Mouse (Mus musculus) embryonic facial prominence, embryonic 15.5 days (tissue): ENCODE results near the gene Tlr12. TPM values are rescaled to one million over a fixed set of nuclear protein-coding genes. Genes with fewer than 3 reads are reported as not detected.
"Not testable (repeated sequence)": the region's sequence is repeated elsewhere in the genome, so short reads cannot be mapped to it uniquely, and the experiment has no call there.

Experiments
- ATAC-seq: fragments of 200-750 bp; cut with Nextera tagmentation; 2 replicates; pipeline ENCODE4 v1.8.0; 2017; ENCODE audit warnings: low read depth, moderate TSS enrichment; ENCODE audit not compliant: insufficient number of reproducible peaks, low FRiP score, low TSS enrichment
- H3K27ac ChIP-seq: fragments of 300-500 bp; sonication (generic); replicated peaks from 2 replicates; pipeline ENCODE4 v1.5.1; 2015; ENCODE audit warnings: mild to moderate bottlenecking, inconsistent platforms
- H3K27me3 ChIP-seq: fragments of 300-500 bp; sonication (generic); 2 replicates; pipeline ENCODE4 v1.6.1; 2015; ENCODE audit warnings: inconsistent platforms
- H3K36me3 ChIP-seq: fragments of 300-500 bp; sonication (generic); 2 replicates; pipeline ENCODE4 v1.6.1; 2015; ENCODE audit warnings: mild to moderate bottlenecking, inconsistent platforms
- H3K4me1 ChIP-seq: fragments of 300-500 bp; sonication (generic); 2 replicates; pipeline ENCODE4 v1.6.1; 2015; ENCODE audit warnings: inconsistent platforms
- H3K4me2 ChIP-seq: fragments of 300-500 bp; sonication (generic); replicated peaks from 2 replicates; pipeline ENCODE4 v1.6.1; 2015; ENCODE audit warnings: mild to moderate bottlenecking, inconsistent platforms
- H3K4me3 ChIP-seq: fragments of 300-500 bp; sonication (generic); replicated peaks from 2 replicates; pipeline ENCODE4 v1.5.1; 2015; ENCODE audit warnings: mild to moderate bottlenecking, inconsistent platforms
- H3K9ac ChIP-seq: fragments of 300-500 bp; sonication (generic); 2 replicates; pipeline ENCODE4 v1.6.1; 2015; ENCODE audit warnings: inconsistent platforms
- H3K9me3 ChIP-seq: fragments of 300-500 bp; sonication (generic); replicated peaks from 2 replicates; pipeline ENCODE4 v1.6.1; 2016; ENCODE audit warnings: inconsistent platforms
- WGBS: fragments of 180-500 bp; shearing (Covaris S2); methylation state at CpG from one replicate; pipeline ENCODE4 v1.1.7; 2015; 5-methylcytosine and 5-hydroxymethylcytosine counted together
- polyA plus RNA-seq: library from polyadenylated mRNA; unstranded; fragments of >200 nt; fragmentation: Nextera tagmentation; extraction: Ambion mirVana; gene quantifications from 2 replicates; pipeline ENCODE4 v1.2.1, GENCODE M21; 2015

Tlr12 gene
- 0.45 and 0.71 TPM in 2 replicates for polyA plus RNA-seq

DNA sequence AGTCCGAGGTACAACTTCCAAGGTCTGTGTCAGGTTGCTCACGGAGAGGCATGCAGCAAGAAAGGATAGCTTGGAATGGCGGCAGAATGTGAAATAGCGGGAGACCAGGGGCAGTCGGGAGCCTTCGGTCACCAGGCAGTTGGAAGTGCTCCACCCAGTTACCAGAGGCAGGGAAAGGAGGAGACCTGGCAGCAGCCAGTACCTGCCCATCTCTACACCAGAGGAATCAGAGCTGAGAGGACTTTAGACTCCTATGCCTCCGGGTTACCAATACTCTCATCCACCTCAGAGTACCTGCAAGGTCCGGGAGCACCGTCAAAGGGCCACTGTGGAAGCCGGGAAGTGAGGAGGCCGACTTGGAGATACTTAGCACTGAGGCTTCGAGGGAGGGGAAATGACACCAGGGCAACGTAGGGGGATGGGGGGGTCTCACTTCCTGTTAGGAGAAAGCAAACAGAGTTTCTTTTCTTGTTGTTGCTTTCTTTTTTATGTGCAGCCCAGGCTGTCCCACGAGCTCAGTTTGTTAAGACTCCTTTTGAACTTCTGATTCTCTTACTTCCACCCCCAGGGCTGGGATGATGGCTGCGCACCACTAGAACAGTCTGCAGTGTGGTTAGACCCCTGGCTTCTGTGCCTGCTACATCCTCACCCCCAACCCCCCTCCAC is at the start of gene Tlr12:
Gene Tlr12 (minus strand): TSS at position 374 of the 666 bp plus-strand sequence.
- ATAC-seq, result no peak
- no peak within 1 kb of the TSS for H3K9ac ChIP-seq
- 51% methylated on average over 15 of the region's 15 CpGs for WGBS
- H3K4me1 ChIP-seq, result peaks cover 19% of the 10 kb centered on the region; the same call in 1 of the 2 replicates
- peaks cover 9% of the 10 kb centered on the region; the same call in 1 of the 2 replicates for H3K27me3 ChIP-seq
- no peak within 1 kb of the TSS for H3K4me2 ChIP-seq
- H3K9me3 ChIP-seq, result no peaks in the 10 kb centered on the region
- H3K36me3 ChIP-seq, result no peaks in the 10 kb centered on the region
- H3K4me3 ChIP-seq, result no peak within 1 kb of the TSS
- H3K27ac ChIP-seq, result no peak within 1 kb of the TSS; the same call in 1 of the 2 replicates

- H3K4me2 ChIP-seq, H3K9me3 ChIP-seq, H3K36me3 ChIP-seq, H3K4me3 ChIP-seq, H3K9ac ChIP-seq, ATAC-seq, H3K27ac ChIP-seq, H3K27me3 ChIP-seq: not testable (repeated sequence)
- 56% methylated on average over 4 of the region's 4 CpGs for WGBS
- H3K4me1 ChIP-seq, result peaks cover 13% of the 10 kb centered on the region
Measured at GRCm38 (mm10) chr4:128667195-128667594, 48.8 kb upstream of the Tlr12 start.

DNA sequence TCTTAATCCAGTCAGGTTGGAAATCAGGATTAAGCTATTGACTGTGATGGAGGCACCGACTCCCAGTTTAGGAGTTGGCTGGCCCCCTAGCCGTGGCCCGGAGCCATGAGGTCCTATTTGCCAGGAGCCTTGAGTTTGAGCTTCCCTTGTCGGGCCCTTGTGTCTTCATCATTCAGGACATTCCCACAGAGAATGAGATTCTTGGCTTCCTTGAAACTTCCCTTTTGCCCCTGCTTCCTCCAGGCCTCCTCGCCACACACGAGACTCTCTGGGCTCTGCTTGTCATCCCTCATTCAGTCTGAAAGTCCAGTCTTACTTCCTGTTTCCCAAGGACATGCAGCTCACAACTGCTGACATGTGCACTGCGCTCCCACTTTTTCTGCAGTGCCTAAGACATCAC is 47.9 kb upstream of the Tlr12 start:
- WGBS, result 65% methylated on average over 7 of the region's 7 CpGs
- not testable (repeated sequence) for ATAC-seq, H3K9me3 ChIP-seq, H3K27me3 ChIP-seq, H3K4me3 ChIP-seq, H3K36me3 ChIP-seq, H3K27ac ChIP-seq, H3K4me2 ChIP-seq, H3K9ac ChIP-seq
- H3K4me1 ChIP-seq, result peaks cover 19% of the 10 kb centered on the region

- Histone ChIP-seq H3K4me3 (no peak overlapping the region), H3K9me3 (no peaks in the 10 kb centered on the region), H3K4me2 (no peak overlapping the region), H3K27ac (no peak overlapping the region), H3K4me1 (peaks cover 12% of the 10 kb centered on the region), H3K27me3 (no peaks in the 10 kb centered on the region), H3K9ac (no peak overlapping the region), H3K36me3 (no peaks in the 10 kb centered on the region)
- 69% methylated on average over 3 of the region's 3 CpGs for WGBS
- ATAC-seq, result no peak
Measured at GRCm38 (mm10) chr4:128664002-128664401, 45.6 kb upstream of the Tlr12 start.

DNA sequence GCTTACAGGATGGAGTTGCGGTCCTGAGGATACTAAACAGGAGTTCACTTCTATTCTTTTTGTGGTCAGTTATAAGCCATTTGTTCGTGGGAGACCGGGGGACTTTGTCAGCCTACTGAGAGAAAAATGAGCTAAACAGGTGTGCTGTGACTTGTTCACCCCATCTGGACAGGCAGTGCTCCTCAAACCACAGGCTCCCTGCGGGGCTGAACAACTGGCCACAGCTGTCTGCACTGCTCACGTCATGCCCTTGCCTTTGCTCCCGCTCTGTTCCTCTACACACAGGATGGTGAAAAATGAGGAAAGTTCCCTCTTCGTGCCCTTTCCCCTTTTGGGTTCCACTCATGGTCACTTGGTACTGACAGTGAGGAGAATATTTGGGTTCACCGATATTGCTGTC is 42.6 kb upstream of the Tlr12 start:
- WGBS, result 81% methylated on average over 8 of the region's 8 CpGs
- H3K4me3 ChIP-seq, result no peak overlapping the region
- no peak for ATAC-seq

GRCm38 (mm10) chr4:128660196-128660595 is 41.8 kb upstream of the Tlr12 start:
- H3K27me3 ChIP-seq, result no peaks in the 10 kb centered on the region
- H3K4me1 ChIP-seq, result peaks cover 18% of the 10 kb centered on the region
- no peak overlapping the region for H3K4me3 ChIP-seq
- no peak overlapping the region for H3K9ac ChIP-seq
- WGBS, result 84% methylated on average over 8 of the region's 8 CpGs
- H3K27ac ChIP-seq, result no peak overlapping the region
- no peak overlapping the region for H3K4me2 ChIP-seq
- ATAC-seq, result no peak
- no peaks in the 10 kb centered on the region for H3K9me3 ChIP-seq
- no peaks in the 10 kb centered on the region for H3K36me3 ChIP-seq

More for the DNA sequence above, 42.6 kb upstream of the Tlr12 start:
- Histone ChIP-seq H3K27ac (no peak overlapping the region), H3K4me2 (no peak overlapping the region), H3K4me1 (peaks cover 10% of the 10 kb centered on the region), H3K27me3 (no peaks in the 10 kb centered on the region), H3K36me3 (no peaks in the 10 kb centered on the region), H3K9ac (no peak overlapping the region), H3K9me3 (no peaks in the 10 kb centered on the region)

GRCm38 (mm10) chr4:128655446-128655845 is 37.0 kb upstream of the Tlr12 start:
- no peak for ATAC-seq
- peak overlapping the region; percentile 76 for H3K4me3 ChIP-seq
- peaks cover 24% of the 10 kb centered on the region; the same call in 1 of the 2 replicates for H3K4me1 ChIP-seq
- no peaks in the 10 kb centered on the region for H3K27me3 ChIP-seq
- peak overlapping the region; percentile 65; the same call in 1 of the 2 replicates for H3K9ac ChIP-seq
- H3K36me3 ChIP-seq, result no peaks in the 10 kb centered on the region
- peak overlapping the region; percentile 97 for H3K4me2 ChIP-seq
- H3K27ac ChIP-seq, result peak overlapping the region; percentile 74; the same call in 1 of the 2 replicates
- H3K9me3 ChIP-seq, result no peaks in the 10 kb centered on the region
- whole genome bisulfite sequencing, result 6% methylated on average over 12 of the region's 12 CpGs

DNA sequence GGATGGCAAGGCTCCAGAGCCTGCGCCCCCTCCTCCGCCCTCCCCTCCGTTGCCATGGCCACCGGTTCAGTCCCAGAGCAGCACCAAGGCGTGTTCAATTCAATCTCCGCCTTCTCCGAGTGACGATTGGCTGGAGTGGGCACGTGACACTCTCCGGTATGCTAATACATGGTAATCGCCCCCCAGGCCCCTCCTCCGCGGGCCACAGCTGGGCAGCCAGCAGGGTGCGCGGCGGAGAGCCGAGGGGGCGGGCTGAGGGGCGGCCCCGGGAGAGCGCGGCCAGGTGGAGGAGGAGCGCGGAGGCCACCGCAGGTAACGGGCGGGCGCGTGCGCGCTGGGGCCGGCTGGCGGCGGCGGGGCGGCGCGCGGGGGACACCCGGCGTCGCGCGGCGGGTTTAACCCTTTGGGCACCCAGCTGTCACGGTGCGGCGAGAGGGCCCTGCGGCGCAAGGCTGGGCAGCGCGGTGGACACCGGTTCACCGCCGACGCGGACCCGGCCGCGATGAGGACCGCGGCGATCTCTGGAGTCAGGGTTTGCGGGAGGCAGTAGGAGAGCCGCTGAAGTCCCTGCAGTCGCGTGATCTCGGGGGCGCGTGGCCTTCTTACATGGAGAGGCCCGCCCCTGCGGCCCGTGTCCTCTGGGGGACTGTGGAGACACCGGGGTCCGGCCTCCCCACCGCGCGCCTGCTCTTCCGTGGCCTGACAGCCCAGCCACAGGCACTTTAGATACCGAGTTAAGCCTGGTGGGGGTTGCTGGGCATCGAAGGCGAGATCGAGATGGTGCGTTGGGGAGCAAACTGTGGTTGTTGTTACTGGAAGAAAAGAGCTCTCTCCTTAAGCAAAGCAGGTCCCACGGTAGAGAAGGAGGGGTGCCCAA is 36.3 kb upstream of the Tlr12 start, which contains the start of gene Phc2:
Gene Phc2 (plus strand): TSS at position 198 of the 877 bp plus-strand sequence.
- Histone ChIP-seq H3K27me3 (no peaks in the 10 kb centered on the region), H3K4me2 (peak within 1 kb of the TSS; percentile 97), H3K4me1 (peaks cover 25% of the 10 kb centered on the region; the same call in 1 of the 2 replicates), H3K9me3 (no peaks in the 10 kb centered on the region), H3K27ac (peak within 1 kb of the TSS; percentile 74), H3K4me3 (peak within 1 kb of the TSS; percentile 76), H3K36me3 (no peaks in the 10 kb centered on the region), H3K9ac (peak within 1 kb of the TSS; percentile 65)
- under 1% methylated on average over 80 of the region's 85 CpGs for WGBS
- peak; percentile 93 for ATAC-seq

- H3K27ac ChIP-seq, result no peak overlapping the region
- WGBS, result 40% methylated on average over 5 of the region's 5 CpGs
- peaks cover 28% of the 10 kb centered on the region; the same call in 1 of the 2 replicates for H3K4me1 ChIP-seq
- no peaks in the 10 kb centered on the region for H3K36me3 ChIP-seq
- no peak overlapping the region for H3K4me2 ChIP-seq
- H3K27me3 ChIP-seq, result no peaks in the 10 kb centered on the region
- H3K9ac ChIP-seq, result no peak overlapping the region
- ATAC-seq, result no peak
- no peak overlapping the region for H3K4me3 ChIP-seq
- no peaks in the 10 kb centered on the region for H3K9me3 ChIP-seq
Measured at GRCm38 (mm10) chr4:128652584-128653298, 34.3 kb upstream of the Tlr12 start.

DNA sequence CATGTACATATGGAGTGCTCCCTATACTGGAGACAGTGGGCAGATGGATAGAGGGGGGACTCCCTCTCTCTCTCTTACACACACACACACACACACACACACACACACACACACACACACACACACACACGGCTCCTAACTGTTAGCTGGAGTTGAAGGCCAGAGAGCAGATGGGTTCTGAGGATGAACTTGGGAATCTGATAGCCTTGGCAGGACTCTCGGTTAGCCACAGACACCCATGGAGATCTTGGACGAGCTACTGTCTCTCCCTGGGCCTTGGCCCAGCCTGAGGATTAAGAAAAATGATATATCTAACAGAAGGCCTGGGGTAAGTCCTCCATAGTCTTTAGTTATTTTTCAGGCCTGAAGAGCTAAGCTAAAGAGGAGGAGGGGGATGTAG is 33.1 kb upstream of the Tlr12 start:
- Histone ChIP-seq H3K4me1 (peaks cover 32% of the 10 kb centered on the region; the same call in 1 of the 2 replicates), H3K4me2 (no peak overlapping the region), H3K36me3 (no peaks in the 10 kb centered on the region), H3K27ac (no peak overlapping the region), H3K27me3 (no peaks in the 10 kb centered on the region), H3K9ac (no peak overlapping the region), H3K9me3 (no peaks in the 10 kb centered on the region), H3K4me3 (no peak overlapping the region)
- 52% methylated on average over 3 of the region's 3 CpGs for WGBS
- ATAC-seq, result no peak
